Mouse (Mus musculus) left cerebral cortex, postnatal 14 days (tissue): ENCODE results near the gene Medag. TPM values are rescaled to one million over a fixed set of nuclear protein-coding genes. Genes with fewer than 3 reads are reported as not detected.

ENCODE experiments used
- DNase-seq, 2 experiments: peaks; one replicate each; pipeline ENCODE4 v3.0.0; 2021 to 2022; ENCODE audit warnings: low spot score in 2 of 2, mixed read lengths in 1 of 2
- intact Hi-C: fragments of 180-260 bp; cut with DNase I; formaldehyde crosslinking; loops from one replicate; pipeline ENCODE4 v1.15.1; 2025
- total RNA-seq, 2 experiments: library from RNA; stranded (reverse); gene quantifications; 2 replicates each; pipeline ENCODE4 v1.2.3; 2021

Medag gene
- total RNA-seq, 2 experiments from 2014 or later: 6.6 to 8.5 TPM

- no peak for DNase-seq
- intact Hi-C loops: no loop called here
Observed at GRCm38 (mm10) chr5:149414369-149415167, 3.0 kb downstream of the Medag start.

GRCm38 (mm10) chr5:149417381-149417780, 5.8 kb downstream of the Medag start:
- intact Hi-C loops: no loop called here
- DNase-seq: no peak

- intact Hi-C loops: no loop called here
- DNase-seq: no peak
Observed at GRCm38 (mm10) chr5:149426525-149426924, 15.0 kb downstream of the Medag start.

- DNase-seq: no peak
- intact Hi-C loops: no loop called here
Observed at GRCm38 (mm10) chr5:149427277-149428060, 15.9 kb downstream of the Medag start.

- DNase-seq: no peak
- intact Hi-C loops: no loop called here
Observed at GRCm38 (mm10) chr5:149428347-149428746, 16.8 kb downstream of the Medag start.

GRCm38 (mm10) chr5:149428810-149429255, 17.3 kb downstream of the Medag start:
- DNase-seq: no peak
- intact Hi-C loops: no loop called here

- no peak for DNase-seq
- intact Hi-C loops: no loop called here
Observed at GRCm38 (mm10) chr5:149429541-149429940, 18.0 kb downstream of the Medag start.

- DNase-seq: no peak
- intact Hi-C loops: no loop called here
Observed at GRCm38 (mm10) chr5:149430943-149431342, 19.4 kb downstream of the Medag start.

GRCm38 (mm10) chr5:149433618-149434017, 22.1 kb downstream of the Medag start:
- no peak for DNase-seq
- intact Hi-C loops: no loop called here

GRCm38 (mm10) chr5:149434141-149434690, 22.7 kb downstream of the Medag start:
- intact Hi-C loops: no loop called here
- DNase-seq: no peak

GRCm38 (mm10) chr5:149436541-149436940, 25.0 kb downstream of the Medag start:
- intact Hi-C loops: no loop called here

GRCm38 (mm10) chr5:149437150-149437549, 25.6 kb downstream of the Medag start:
- intact Hi-C loops: no loop called here
- DNase-seq: no peak

More at GRCm38 (mm10) chr5:149436541-149436940, 25.0 kb downstream of the Medag start:
- DNase-seq: no peak

GRCm38 (mm10) chr5:149439531-149440179, 28.1 kb downstream of the Medag start, which contains the start of gene Tex26:
TSS of gene Tex26 (plus strand) at chr5:149439660.
- DNase-seq: peak; percentile 61 to 70
- intact Hi-C loops: no loop called here

- intact Hi-C loops: no loop called here
- peak; percentile 72 to 73 for DNase-seq
Observed at GRCm38 (mm10) chr5:149440180-149440573, 28.6 kb downstream of the Medag start.

GRCm38 (mm10) chr5:149441646-149442276, 30.2 kb downstream of the Medag start:
- intact Hi-C loops: no loop called here
- DNase-seq: peak; percentile 9 to 25

GRCm38 (mm10) chr5:149442277-149442660, 30.7 kb downstream of the Medag start:
- no peak for DNase-seq
- intact Hi-C loops: no loop called here

- DNase-seq: no peak
- intact Hi-C loops: no loop called here
Observed at GRCm38 (mm10) chr5:149444451-149444850, 32.9 kb downstream of the Medag start.

- intact Hi-C loops: no loop called here
- no peak for DNase-seq
Observed at GRCm38 (mm10) chr5:149446495-149446894, 34.9 kb downstream of the Medag start.

GRCm38 (mm10) chr5:149447733-149448132, 36.2 kb downstream of the Medag start:
- DNase-seq: peak in 1 of 2 experiments; percentile 43
- intact Hi-C loops: no loop called here
